ENCODE assay signal across 9 mouse cellular contexts in genomic region chr8:13461843-13462242, GRCm38 (mm10). TPM values are rescaled to one million over a fixed set of nuclear protein-coding genes. Genes with fewer than 3 reads are reported as not detected.
DNase-seq lines count a peak whose midpoint lies in the region; ATAC-seq and TF ChIP-seq lines count a peak whose summit lies in the region.
"Had no signal": no experiment of that assay in that cellular context is flagged by ENCODE, and none has a peak within 500 bp of the region (broad histone marks: within the 10 kb centered on the region; RNA-seq: fewer than 3 reads in every experiment).

No protein-coding gene starts in this region.

- H3K27ac ChIP-seq in forebrain, embryonic 11.5 days (ENCODE audit: low read depth, low read length), result no peak overlapping the region
- H3K27ac ChIP-seq in forebrain, embryonic 15.5 days (replicated peaks), result no peak overlapping the region
- no peak overlapping the region for H3K27ac ChIP-seq in bone marrow macrophage, adult 2 months (ENCODE audit: insufficient read depth, low read depth, low read length)
- H3K27ac ChIP-seq in forebrain, embryonic 12.5 days, result no peak overlapping the region
- H3K27ac ChIP-seq in left cerebral cortex, adult 2 months, result no peak overlapping the region
- H3K27ac ChIP-seq: macrophage had no signal

- TF ChIP-seq CTCF in bone marrow macrophage, adult 2 months (IDR thresholded peaks at IDR 0.05; ENCODE audit: low read depth, low read length), result peak; percentile 96
- TF ChIP-seq CTCF in left cerebral cortex, adult 2 months (IDR thresholded peaks at IDR 0.05), result peak; percentile 96

- DNase-seq in forebrain, embryonic 11.5 days (ENCODE audit: low spot score), result peak; percentile 82
- DNase-seq in induced T-regulatory cell, adult 2 months (ENCODE audit: low read depth), result peak; percentile 61
- DNase-seq in left cerebral cortex, adult 2 months (ENCODE audit: extremely low spot score in 1 of 2, low spot score in 2 of 2), result peak; percentile 70 to 82
- DNase-seq in naive thymus-derived CD4-positive, alpha-beta T cell, adult 2 months (ENCODE audit: low read depth), result peak; percentile 64
- DNase-seq in testis, postnatal 10 days (ENCODE audit: low spot score), result peak; percentile 91

- no peak overlapping the region for H3K4me3 ChIP-seq in forebrain, embryonic 11.5 days (ENCODE audit: low read depth, low read length)
- H3K4me3 ChIP-seq in forebrain, embryonic 15.5 days, result no peak overlapping the region
- H3K4me3 ChIP-seq in bone marrow macrophage, adult 2 months (ENCODE audit: insufficient read depth, low read length), result no peak overlapping the region
- no peak overlapping the region for H3K4me3 ChIP-seq in forebrain, embryonic 12.5 days (replicated peaks)
- no peak overlapping the region for H3K4me3 ChIP-seq in left cerebral cortex, adult 2 months

- H3K9me3 ChIP-seq in forebrain, embryonic 11.5 days (ENCODE audit: control insufficient read depth, low read length), result no peaks in the 10 kb centered on the region
- H3K9me3 ChIP-seq in forebrain, embryonic 15.5 days, result no peaks in the 10 kb centered on the region
- no peaks in the 10 kb centered on the region for H3K9me3 ChIP-seq in forebrain, embryonic 12.5 days

- H3K27me3 ChIP-seq in forebrain, embryonic 11.5 days (ENCODE audit: control insufficient read depth, insufficient read depth, low read length), result no peaks in the 10 kb centered on the region
- H3K27me3 ChIP-seq in forebrain, embryonic 15.5 days, result no peaks in the 10 kb centered on the region
- H3K27me3 ChIP-seq in forebrain, embryonic 12.5 days, result no peaks in the 10 kb centered on the region

- H3K36me3 ChIP-seq in forebrain, embryonic 11.5 days (ENCODE audit: control insufficient read depth, insufficient read depth, low read length), result no peaks in the 10 kb centered on the region
- H3K36me3 ChIP-seq in forebrain, embryonic 15.5 days, result no peaks in the 10 kb centered on the region
- no peaks in the 10 kb centered on the region for H3K36me3 ChIP-seq in forebrain, embryonic 12.5 days (replicated peaks)

- H3K9ac ChIP-seq in forebrain, embryonic 11.5 days (ENCODE audit: low read length), result no peak overlapping the region
- no peak overlapping the region for H3K9ac ChIP-seq in forebrain, embryonic 15.5 days (replicated peaks)
- H3K9ac ChIP-seq in forebrain, embryonic 12.5 days, result no peak overlapping the region

- intact Hi-C loops in left cerebral cortex, adult 2 months (cut with DNase I), result loop anchor here (1.0 to 5.0 kb wide), 2 partner anchors 49 to 290 kb away; no protein-coding TSS in a partner anchor

- no peak for TF ChIP-seq POLR2A in bone marrow macrophage, adult 2 months (IDR thresholded peaks at IDR 0.05; ENCODE audit: borderline replicate concordance, low read depth, low read length)

- no peak for ATAC-seq in forebrain, embryonic 11.5 days (replicated peaks; ENCODE audit: low FRiP score)
- ATAC-seq in forebrain, embryonic 15.5 days (replicated peaks), result no peak
- 0 out of 2 replicates have a peak, but pooled peaks have one; percentile 41 for ATAC-seq in forebrain, embryonic 12.5 days (ENCODE audit: low FRiP score)

- no peaks in the 10 kb centered on the region for H3K4me1 ChIP-seq in forebrain, embryonic 11.5 days (replicated peaks; ENCODE audit: control insufficient read depth, insufficient read depth, low read length)
- H3K4me1 ChIP-seq in forebrain, embryonic 15.5 days, result no peaks in the 10 kb centered on the region
- H3K4me1 ChIP-seq in bone marrow macrophage, adult 2 months (ENCODE audit: control insufficient read depth, insufficient read depth, low read length), result no peaks in the 10 kb centered on the region
- no peaks in the 10 kb centered on the region for H3K4me1 ChIP-seq in forebrain, embryonic 12.5 days

- H3K4me2 ChIP-seq in forebrain, embryonic 11.5 days (ENCODE audit: low read depth, low read length, severe bottlenecking), result no peak overlapping the region
- no peak overlapping the region for H3K4me2 ChIP-seq in forebrain, embryonic 15.5 days (replicated peaks)
- H3K4me2 ChIP-seq in forebrain, embryonic 12.5 days, result no peak overlapping the region

- 41% methylated on average over 4 of the region's 4 CpGs for WGBS in forebrain, embryonic 11.5 days
- WGBS in forebrain, embryonic 15.5 days, result 45% methylated on average over 4 of the region's 4 CpGs
- WGBS in forebrain, embryonic 12.5 days, result 41% methylated on average over 4 of the region's 4 CpGs

RNA-seq across cellular contexts. Expression of gene Tmem255b, which starts 26.9 kb away (rescaled TPM):
- 0.39 TPM in 1 of 2 replicates, not detected in the other for polyA plus RNA-seq in forebrain, embryonic 11.5 days (2014; fragmentation: Nextera tagmentation; extraction: Ambion mirVana)
- polyA plus RNA-seq in forebrain, embryonic 15.5 days (2015; fragmentation: Nextera tagmentation; extraction: Ambion mirVana), result 0.36 TPM in 1 of 2 replicates, not detected in the other
- not detected in 2 replicates for polyA plus RNA-seq in bone marrow macrophage, adult 2 months (2012; ENCODE audit: insufficient read depth, insufficient read length, missing spikeins)
- polyA plus RNA-seq in forebrain, embryonic 12.5 days (2016; fragmentation: Nextera tagmentation; extraction: Ambion mirVana), result 0.27 TPM in 1 of 2 replicates, not detected in the other
- total RNA-seq in left cerebral cortex, adult 2 months (2021), result 1 to 10 TPM; 3.6 to 5.9 TPM
- polyA plus RNA-seq: macrophage had no signal

RNA-seq across cellular contexts. Expression of gene Gas6, which starts 32.4 kb away (rescaled TPM):
- polyA plus RNA-seq in forebrain, embryonic 11.5 days (2014; fragmentation: Nextera tagmentation; extraction: Ambion mirVana), result 9.8 and 10.5 TPM in 2 replicates
- polyA plus RNA-seq in forebrain, embryonic 15.5 days (2015; fragmentation: Nextera tagmentation; extraction: Ambion mirVana), result 21.1 and 23.3 TPM in 2 replicates
- 299 and 319 TPM in 2 replicates for polyA plus RNA-seq in bone marrow macrophage, adult 2 months (2012; ENCODE audit: insufficient read depth, insufficient read length, missing spikeins)
- polyA plus RNA-seq in forebrain, embryonic 12.5 days (2016; fragmentation: Nextera tagmentation; extraction: Ambion mirVana), result 10.0 and 13.9 TPM in 2 replicates
- 10 to 100 TPM; 96.8 to 98.7 TPM for total RNA-seq in left cerebral cortex, adult 2 months (2021)

RNA-seq across cellular contexts. Expression of gene Grk1, which starts 57.0 kb away (rescaled TPM):
- polyA plus RNA-seq in forebrain, embryonic 11.5 days (2014; fragmentation: Nextera tagmentation; extraction: Ambion mirVana), result 0.05 TPM in 2 replicates
- 0.03 TPM in 1 of 2 replicates, not detected in the other for polyA plus RNA-seq in forebrain, embryonic 15.5 days (2015; fragmentation: Nextera tagmentation; extraction: Ambion mirVana)
- not detected in 2 replicates for polyA plus RNA-seq in bone marrow macrophage, adult 2 months (2012; ENCODE audit: insufficient read depth, insufficient read length, missing spikeins)
- polyA plus RNA-seq in forebrain, embryonic 12.5 days (2016; fragmentation: Nextera tagmentation; extraction: Ambion mirVana), result 0.03 and 0.04 TPM in 2 replicates
- total RNA-seq in left cerebral cortex, adult 2 months (2021), result not detected
- polyA plus RNA-seq: macrophage had no signal

Comparison
In these comparisons a context has a peak if more than half of its experiments do, and no peak if none do; other contexts are left out.
1. RNA of gene Gas6, which starts 32.4 kb away (polyA plus RNA-seq): 299 to 319 TPM in bone marrow macrophage, adult 2 months; 21.1 to 23.3 TPM in forebrain, embryonic 15.5 days, 10.0 to 13.9 TPM in forebrain, embryonic 12.5 days and 9.8 to 10.5 TPM in forebrain, embryonic 11.5 days; every median in the first group is over 10 times any median in the second.
2. Peak in every context shown above with its lines, with median percentiles within 50 percentile points of each other: DNase-seq.